Mouse (Mus musculus): ENCODE results near the gene Shoc2.
"Not testable (repeated sequence)": the region's sequence is repeated elsewhere in the genome, so short reads cannot be mapped to it uniquely, and the experiment has no call there.

Gene Shoc2

DNA sequence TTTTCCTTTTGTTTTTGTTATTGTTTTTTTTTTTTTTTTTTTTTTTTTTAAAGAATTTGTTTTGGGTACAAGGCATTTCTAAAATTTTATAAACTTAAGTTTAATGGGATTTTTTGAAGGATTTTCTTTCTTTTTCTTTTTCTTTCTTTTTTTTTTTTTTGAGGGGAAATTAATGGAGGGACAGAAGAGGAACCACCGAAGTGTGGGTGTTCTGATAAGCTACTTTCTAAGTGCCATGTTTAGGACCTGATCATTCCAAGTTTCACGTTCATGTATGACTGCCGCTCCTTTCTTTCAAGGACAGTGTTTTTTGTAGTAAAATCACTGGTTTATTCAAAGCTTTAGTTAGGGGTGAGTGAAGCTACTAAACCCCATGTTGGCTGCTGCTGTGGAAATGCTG lies 14.9 kb upstream of the Shoc2 start:
- DNase-seq (ENCODE audit: low read depth, low spot score) = no peak

DNA sequence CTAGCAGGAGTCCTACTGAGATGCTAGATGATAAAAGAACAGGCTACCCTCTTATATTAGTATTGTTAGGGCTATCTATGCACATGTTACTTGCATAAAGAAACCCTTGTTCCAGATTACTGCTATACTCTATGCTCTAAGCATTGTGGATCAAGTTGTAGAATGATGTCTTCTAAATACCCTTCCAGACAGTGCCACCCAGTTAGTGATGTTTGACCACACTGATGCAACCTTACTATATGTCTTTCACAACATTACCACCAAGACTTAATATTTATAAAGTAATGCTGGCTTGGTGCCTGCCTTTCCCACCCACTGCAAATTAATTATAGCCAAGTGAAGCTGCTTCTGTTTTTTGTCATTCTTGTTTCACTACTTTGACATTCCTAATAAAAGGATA lies 11.1 kb upstream of the Shoc2 start:
- no peak for DNase-seq (ENCODE audit: low read depth, low spot score)

DNA sequence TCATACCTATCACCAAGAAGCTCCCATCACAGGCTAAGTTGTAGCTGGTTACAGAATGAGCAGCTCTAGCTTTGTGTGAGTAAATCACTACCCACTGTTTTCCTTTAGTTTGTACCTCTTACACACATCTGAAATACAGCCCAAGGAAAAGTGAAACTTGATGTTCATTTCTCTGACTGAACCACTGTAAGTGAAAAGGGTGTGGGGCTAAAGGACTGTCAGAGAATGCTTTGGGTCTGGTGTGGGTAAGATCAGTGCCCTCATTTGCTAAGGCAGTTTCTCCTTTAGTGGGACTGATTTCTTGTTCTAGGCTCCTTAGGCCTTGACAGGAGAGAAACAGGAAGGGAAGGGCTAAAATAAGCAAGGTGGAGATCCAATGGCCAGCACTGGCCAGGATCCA lies 10.1 kb upstream of the Shoc2 start:
- no peak for DNase-seq (ENCODE audit: low read depth, low spot score)

DNA sequence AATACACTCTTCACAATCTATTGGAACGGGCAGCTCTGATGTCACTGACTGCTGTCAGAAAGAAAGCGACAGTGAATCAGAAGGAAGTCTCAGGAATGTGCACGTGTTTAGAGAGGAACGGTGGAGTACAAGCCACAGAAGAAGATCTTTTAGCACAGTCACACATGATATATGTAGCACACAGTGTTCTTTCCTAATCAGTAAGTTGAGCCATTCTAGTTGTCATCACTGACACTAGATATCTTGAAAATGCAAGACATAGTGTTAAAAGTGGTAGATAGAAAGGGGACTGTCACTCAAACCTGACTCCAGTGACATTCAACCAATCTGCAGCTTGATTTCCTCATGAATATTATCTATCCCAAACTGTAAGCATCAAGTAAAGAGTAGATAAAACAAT lies 4.6 kb upstream of the Shoc2 start:
- no peak for DNase-seq (ENCODE audit: low read depth, low spot score)

DNA sequence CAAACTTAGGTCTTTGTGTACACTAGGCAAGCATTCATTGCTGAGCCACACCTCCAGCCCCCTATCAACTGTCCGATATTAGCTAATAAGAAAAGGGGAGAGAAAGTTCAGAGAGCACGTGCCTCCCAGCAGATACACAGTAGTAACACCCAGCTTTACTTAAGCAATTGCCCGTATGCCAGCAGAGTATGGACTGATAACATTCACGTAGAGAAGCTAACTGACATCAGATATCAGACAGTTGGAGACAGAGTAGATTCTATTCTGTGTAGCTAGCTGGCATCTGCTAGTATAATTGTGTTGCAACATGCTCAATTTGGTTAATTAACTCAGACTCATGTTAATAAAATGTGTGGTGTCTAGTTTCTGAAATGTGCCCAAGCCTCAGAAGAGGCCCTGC lies 3.0 kb upstream of the Shoc2 start:
- DNase-seq (ENCODE audit: low read depth, low spot score) = no peak

DNA sequence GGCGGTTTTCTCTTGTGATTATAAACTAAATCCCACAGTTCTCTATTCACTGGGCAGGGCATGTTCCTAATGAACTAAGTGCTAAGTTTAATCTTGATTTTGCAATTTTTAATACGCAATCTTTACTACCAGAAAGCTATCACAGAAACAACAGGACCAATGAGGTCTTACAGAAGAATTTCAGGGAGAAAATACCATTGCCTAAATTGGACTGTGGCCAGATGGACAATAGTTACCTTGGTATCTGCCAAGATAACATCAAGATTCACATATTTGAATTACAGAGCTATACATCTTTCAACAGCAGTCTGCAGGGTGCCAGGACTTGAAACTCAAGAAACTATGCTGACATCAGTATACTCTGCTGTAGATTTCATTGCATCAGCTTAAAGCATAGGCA lies 1.8 kb upstream of the Shoc2 start:
- no peak for DNase-seq (ENCODE audit: low read depth, low spot score)

DNA sequence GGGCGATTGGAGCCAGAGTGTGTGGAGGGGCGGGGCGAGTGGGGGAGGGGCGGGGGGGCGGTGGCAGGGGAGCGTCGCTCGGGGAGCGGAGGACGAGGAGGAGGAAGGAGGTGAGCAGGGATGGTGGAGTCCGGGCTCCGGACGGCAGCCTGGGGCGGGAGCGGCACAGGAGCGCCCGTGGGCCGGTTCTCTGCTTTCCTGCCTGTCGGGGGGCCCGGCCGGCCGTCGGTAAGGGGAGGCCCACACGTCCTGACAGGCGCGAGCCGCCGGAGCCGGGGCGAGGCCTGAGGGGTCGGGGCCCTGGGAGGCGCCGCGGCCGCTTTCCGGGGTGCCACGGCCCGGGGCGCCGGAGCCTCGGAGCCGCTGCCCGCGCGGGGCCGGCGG lies 672 bp downstream of the Shoc2 start:
- DNase-seq (ENCODE audit: low read depth, low spot score) = no peak

DNA sequence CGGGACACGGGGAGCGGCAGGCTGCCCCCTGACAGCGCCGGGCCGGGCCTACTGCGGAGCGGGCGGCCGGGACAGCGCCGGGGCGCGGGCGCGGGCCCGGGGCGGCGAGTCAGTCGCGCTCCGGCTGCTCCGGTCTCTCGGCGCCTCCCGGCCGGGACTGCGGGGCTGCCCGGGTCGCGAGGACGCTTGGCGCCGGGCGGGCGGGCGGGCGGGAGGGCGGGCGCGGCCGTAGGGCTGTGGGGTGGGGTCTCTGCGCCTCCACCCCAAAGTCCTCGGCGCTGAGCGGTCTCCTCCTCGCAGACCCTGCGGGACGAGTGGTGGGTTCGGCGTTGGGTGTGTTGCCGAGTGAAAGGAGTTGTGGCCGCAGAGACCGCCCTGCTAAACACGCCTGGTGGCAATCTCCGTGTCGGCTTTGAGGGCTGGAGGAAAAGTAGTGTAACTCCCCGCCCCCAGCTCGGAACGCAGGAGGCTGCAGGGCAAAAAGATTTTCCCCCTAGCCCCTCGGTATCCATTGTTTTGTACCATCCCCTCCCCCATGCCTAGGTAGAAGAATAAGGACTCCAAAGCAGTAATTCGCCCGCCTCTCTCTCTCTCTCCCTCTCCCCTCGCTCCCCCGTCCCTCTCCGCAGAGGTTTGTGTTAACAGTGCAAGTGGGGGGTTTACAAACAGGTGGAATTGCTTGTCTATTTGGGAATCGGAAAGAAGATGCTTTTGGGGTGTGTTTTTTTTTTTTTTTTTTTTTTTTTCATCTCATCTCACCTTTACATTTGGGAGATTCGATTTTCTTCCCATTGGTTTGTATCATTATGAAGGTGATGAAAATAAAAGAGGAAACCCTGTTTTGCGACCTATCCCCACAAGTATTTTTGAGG lies 1.3 kb downstream of the Shoc2 start:
- peak; percentile 64 for DNase-seq (ENCODE audit: low read depth, low spot score)

DNA sequence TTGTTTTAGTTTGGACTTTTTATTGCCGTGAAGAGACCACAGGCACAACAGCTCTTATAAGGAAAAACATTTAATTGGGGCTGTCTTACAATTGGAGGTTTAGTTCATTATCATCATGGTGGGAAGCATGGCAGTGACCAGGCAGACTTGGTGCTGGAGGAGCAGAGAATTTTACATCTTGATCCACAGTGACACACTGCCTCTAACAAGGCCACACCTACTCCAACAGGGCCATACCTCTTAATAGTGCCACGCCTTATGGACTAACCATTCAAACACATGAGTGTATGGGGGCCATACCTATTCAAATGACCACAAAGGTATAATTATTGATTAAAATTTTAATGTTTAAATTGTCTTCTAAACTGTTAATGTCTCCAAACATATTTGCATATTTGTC lies 13.4 kb downstream of the Shoc2 start:
- no peak for DNase-seq (ENCODE audit: low read depth, low spot score)

DNA sequence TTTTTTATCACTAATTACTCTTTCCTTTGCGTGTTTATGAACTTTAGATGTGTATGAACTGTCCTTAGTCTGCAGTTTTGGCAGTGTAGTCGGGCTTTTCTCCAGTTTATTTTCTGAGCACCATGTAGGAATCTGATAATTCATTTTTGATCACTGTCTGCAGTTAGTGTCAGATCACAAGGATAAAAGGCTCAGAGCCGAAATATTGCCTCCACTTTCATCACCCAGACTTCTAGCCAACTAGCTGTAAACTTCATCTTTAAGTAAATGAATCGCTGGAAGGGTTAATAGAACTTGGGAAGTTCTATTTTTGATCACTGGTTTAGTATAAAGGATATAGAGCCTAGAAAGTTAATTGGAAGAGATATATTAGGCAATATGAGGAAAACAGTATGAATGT lies 18.4 kb downstream of the Shoc2 start:
- DNase-seq (ENCODE audit: low read depth, low spot score) = no peak

DNA sequence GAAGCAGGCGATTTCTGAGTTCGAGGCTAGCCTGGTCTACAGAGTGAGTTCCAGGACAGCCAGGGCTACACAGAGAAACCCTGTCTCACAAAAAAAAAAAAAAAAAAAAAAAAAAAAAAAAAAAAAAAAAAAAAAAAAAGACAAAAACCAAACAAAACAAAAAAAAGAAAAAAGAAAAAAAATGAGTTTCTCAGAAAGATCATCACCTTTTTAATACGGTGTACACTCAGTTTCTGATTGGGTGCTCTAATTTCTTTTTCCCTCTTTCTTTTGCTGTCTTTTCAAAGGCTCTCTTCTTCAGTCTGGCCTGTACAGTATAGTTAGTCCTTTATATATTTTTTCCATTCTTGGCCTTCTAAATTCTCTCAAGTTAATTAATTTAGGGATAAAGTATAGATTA lies 20.2 kb downstream of the Shoc2 start:
- not testable (repeated sequence) for DNase-seq (ENCODE audit: low read depth, low spot score)

DNA sequence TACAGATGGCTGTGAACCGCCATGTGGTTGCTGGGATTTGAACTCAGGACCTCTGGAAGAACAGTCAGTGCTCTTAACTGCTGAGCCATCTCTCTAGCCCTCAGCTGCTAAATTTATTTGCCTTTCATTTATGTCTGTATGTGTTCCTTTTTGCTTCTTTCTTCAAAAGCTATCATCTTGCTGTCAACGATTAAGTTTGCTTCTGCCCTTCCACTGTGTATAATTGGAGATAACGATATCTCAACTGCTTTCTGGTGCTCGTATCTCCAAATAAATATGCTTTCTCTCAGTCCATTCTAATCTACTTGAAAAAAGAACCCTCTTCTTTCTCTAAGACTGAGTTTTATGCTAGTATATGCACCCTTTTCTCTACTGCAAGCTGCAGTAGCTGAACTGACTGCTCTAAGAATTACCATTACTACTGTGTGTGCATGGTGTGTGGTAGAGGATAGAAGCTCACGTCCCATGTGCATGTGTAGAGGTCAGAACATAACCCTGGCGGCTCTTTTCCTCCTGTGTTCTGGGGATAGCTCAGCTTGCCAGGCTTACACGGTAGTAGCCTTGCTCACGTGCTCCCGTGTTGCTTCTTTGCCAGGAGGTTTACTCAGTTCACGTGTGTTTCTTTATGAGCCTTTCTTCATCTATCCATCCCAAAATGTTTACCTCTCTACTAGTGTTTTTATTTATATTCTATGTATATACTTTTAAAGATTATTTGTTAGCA lies 21.0 kb downstream of the Shoc2 start:
- no peak for DNase-seq (ENCODE audit: low read depth, low spot score)

DNA sequence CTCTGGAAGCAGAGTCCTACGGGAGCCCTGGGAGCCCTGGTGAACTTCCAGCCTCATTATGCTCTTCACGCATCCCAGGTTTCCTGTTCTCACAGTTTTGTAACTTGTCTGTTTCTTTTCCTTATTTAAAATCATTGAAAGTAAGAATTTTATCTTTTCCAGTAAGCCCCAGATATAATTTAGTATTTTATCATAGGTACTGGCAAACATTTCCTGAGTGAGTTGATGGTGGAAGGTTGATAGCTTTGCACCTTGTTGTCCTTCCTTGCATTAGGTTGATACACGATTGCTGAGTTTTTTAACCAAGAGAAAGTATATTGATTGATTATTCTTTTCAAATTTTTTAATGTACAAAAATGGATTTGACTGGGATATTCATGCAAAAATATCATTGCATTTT lies 25.1 kb downstream of the Shoc2 start:
- no peak for DNase-seq (ENCODE audit: low read depth, low spot score)

DNA sequence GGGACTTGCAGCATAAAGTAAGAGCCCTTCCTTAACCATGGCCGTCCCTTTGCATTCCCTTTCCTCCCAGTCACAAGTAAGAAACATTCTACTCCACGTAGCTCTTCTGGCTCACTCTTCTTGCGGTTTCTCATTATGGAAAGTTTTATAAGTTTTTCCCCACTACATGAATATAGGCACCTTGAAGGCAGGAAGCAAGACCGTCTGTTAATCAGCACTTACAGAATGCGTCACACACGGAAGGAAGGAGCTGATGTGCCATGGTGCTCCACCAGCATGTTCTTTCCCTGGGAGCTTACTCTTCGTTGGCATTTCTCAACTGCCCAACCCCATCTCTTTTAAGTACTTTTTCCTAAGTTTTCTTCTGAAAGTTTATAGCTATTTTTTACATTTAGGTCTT lies 27.8 kb downstream of the Shoc2 start:
- DNase-seq (ENCODE audit: low read depth, low spot score) = peak; percentile 57

DNA sequence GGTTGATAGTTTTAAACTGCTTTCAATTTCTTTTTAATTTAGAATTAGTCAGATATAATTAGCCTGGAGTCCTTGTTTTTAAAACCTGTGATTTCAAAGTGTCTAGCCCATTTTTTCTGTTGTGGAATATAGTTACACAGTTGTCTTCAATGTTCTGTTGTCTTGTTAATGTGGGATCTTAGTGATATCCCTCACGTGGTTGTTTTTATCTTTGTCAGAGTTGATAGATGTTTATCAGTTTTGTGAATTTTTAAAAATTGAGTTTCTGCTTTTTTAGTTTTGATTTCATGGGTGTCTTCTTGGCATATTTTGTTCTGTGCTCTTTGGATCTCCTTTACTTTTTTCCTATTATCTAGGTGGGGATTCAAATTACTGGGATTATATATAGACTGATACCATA lies 29.6 kb downstream of the Shoc2 start:
- no peak for DNase-seq (ENCODE audit: low read depth, low spot score)

DNA sequence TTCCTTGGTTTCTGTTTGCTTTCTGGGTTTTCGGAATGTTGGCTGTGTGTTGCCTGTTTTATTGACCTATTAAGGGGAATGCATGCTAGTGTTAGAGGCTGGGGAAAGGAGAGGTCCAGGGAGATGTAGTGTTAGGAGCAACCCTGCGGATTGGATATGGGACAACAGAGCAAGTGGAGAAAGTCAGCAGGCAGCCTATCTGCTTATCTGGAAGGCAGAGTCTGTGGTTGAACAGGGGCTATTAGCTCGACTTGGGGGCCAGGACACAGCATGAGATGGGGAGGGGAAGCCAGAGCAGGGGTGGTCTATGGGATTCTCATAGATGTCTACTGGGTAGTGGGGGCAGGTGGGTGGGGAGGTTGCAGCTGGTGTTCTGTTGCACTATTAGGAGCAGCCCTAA lies 37.9 kb downstream of the Shoc2 start:
- no peak for DNase-seq (ENCODE audit: low read depth, low spot score)

DNA sequence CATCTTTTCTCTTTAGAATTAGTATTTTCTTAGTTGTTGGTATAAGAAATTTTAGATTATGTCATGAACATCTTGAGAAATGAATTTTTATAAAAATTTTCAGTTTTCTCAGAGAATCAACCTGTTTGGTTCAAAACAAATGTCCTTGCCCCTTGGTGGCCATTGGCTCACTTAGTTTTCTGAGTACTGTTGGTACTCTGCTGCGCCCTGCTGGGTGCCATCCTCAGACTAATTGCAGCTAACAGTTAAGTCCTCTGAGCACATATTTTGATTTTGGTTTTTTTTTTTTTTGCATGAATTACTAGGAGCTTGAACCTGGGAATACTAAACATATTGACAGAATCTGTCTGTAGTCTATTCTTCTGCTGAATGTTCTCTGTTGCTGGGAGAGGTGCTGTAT lies 39.2 kb downstream of the Shoc2 start:
- DNase-seq (ENCODE audit: low read depth, low spot score) = peak; percentile 54

DNA sequence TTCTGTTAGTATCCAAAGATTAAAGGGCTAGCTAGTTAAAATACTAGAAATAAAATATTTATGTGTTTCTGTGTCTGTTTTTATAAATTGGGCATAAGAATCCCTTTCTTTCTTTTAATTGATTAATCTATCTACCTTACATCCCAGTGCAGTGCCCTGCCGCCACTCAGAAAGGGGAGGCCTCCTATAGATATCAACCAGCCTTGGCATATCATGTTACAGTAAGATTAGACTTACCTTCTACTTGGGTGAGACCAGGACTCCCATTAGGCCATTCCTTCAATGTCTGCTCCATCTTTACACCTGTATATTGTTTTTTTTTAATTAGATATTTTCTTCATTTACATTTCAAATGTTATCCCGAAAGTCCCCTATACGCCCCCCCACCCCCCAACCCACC lies 40.5 kb downstream of the Shoc2 start:
- no peak for DNase-seq (ENCODE audit: low read depth, low spot score)

DNA sequence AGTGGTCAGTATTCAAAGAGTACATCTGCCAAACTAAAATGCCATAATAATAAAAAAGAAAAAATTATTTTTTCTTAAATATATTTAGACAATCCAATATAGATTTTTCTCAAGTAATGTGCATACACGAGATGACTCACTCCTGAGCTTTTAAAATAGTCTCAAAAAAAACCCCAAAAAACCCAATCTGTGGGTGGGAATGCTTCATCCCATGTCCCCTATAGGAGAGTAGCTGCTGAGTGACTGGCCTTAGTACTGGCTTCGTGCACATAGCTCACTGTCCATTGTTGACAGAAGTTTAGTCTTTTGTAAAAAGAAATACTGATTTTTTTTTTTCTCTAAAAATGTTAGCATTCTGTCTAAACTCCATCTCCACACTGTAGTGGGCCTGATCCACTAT lies 46.4 kb downstream of the Shoc2 start:
- no peak for DNase-seq (ENCODE audit: low read depth, low spot score)

DNA sequence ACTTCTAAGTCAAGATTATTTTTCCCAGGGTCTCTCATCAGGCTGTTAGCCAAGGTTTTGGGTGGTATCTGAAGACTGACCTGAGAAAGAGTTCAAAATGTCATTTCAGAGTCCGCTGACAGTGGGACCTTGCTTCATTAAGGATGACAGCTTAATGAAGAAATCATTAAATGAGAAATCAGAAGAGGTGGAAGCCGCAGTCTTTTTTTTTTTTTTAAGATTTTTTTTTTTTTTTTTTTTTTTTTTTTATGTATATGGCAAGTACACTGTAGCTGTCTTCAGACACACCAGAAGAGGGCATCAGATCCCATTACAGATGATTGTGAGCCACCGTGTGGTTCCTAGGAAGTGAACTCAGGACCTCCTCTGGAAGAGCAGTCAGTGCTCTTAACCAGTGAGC lies 49.8 kb downstream of the Shoc2 start:
- DNase-seq (ENCODE audit: low read depth, low spot score) = no peak

DNA sequence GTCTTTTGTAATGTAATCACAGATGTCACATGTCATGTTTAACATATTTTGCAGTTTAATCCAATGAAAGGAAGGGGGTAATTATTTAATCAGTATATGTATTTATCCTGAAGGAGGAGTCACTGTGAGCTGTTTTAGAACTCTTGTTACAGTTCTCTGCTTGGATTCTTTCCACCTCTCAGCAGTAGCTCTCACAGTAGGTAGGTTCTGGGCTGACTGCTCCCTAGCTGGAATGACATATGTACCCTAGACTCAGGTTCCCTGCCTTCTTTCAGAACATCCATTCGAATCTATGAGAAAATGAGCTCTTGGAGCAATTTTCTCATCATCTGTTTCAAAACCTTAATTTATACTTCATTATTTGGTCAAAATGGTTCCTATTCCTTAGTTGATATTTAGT lies 50.2 kb downstream of the Shoc2 start:
- DNase-seq (ENCODE audit: low read depth, low spot score) = no peak

DNA sequence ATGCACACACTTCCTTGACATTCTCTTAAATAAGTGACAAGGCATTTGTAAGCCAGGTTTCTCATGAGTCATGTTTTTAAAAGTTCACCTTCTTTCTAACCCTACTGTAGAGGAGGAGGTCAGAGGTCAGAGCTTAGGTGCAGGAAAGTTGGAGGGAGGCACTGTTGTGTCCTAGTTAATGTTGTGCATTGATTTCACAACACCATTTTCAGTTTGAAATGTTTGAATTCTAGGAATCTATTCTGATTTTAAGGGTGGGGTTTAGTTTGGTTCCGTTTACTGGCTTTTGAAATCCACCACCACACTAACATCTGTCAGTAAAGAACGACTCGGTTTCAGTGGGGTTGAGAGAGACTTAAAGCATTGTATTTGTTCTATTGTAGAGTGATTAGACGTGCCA lies 66.9 kb downstream of the Shoc2 start:
- DNase-seq (ENCODE audit: low read depth, low spot score) = no peak

DNA sequence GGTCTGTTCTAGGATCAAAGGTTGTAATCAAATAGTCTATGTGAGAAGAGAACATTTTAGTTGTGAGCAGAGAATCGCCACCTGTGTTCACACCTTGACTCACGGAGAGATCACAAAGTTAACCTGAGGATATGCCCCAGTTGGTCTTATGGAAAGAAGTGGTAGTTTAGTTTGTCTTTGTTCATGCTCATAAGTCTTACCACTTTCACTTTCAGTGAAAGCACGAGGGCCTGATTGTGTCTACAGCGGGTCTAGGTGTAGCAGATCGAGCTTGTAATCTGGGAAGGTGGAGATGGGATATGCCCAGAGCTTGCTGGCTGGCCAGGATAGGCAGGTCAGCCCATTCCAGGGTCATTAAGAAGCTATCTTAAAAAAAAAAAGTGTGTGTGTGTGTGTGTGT lies 70.9 kb downstream of the Shoc2 start:
- peak; percentile 33 for DNase-seq (ENCODE audit: low read depth, low spot score)
